Mouse (Mus musculus) CH12.LX (cell line): ENCODE results near the gene Iqgap3. TPM values are rescaled to one million over a fixed set of nuclear protein-coding genes. Genes with fewer than 3 reads are reported as not detected.

ENCODE experiments used
- DNase-seq: peaks from one replicate; pipeline ENCODE4 v3.0.0-alpha.2; 2013; ENCODE audit errors: extremely low read depth
- H3K27ac ChIP-seq: 2 replicates; pipeline ENCODE4 v1.5.1; 2012; ENCODE audit warnings: low read depth, mild to moderate bottlenecking, control low read depth, moderate library complexity; ENCODE audit not compliant: insufficient read depth
- H3K27me3 ChIP-seq: replicated peaks from 2 replicates; pipeline ENCODE3; 2012; ENCODE audit warnings: inconsistent platforms
- H3K36me3 ChIP-seq, 2 experiments: replicated peaks in 1 of 2; 2 replicates each; pipeline versions ENCODE3 to v1.6.1; 2012; ENCODE audit warnings: inconsistent platforms in 1 of 2, low read length in 1 of 2, mild to moderate bottlenecking in 1 of 2, mixed read lengths in 1 of 2, moderate library complexity in 1 of 2; ENCODE audit not compliant: control insufficient read depth in 1 of 2, insufficient read depth in 1 of 2
- H3K4me1 ChIP-seq, 2 experiments: 2 replicates each; pipeline ENCODE4 v1.6.1; 2012; ENCODE audit warnings: inconsistent platforms in 1 of 2, moderate library complexity in 1 of 2; ENCODE audit not compliant: insufficient read depth in 2 of 2, control insufficient read depth in 1 of 2
- H3K4me2 ChIP-seq: 2 replicates; pipeline ENCODE4 v1.6.1; 2012; ENCODE audit warnings: low read depth, mild to moderate bottlenecking, control low read depth; ENCODE audit not compliant: poor library complexity, insufficient read depth, severe bottlenecking
- H3K4me3 ChIP-seq, 3 experiments: fragments of 150-350 bp in 1 of 3; sonication (generic) in 1 of 3; replicated peaks in 1 of 3; 2 replicates each; pipeline versions ENCODE3 to v1.5.1; 2011 to 2012; ENCODE audit warnings: low read depth in 2 of 3, low read length in 2 of 3, mild to moderate bottlenecking in 2 of 3, moderate library complexity in 2 of 3, control low read depth in 1 of 3, improper control_type of control experiment in 1 of 3, inconsistent platforms in 1 of 3, mixed read lengths in 1 of 3; ENCODE audit not compliant: poor library complexity in 1 of 3
- H3K79me2 ChIP-seq: replicated peaks from 2 replicates; pipeline ENCODE4 v1.6.1; 2012; ENCODE audit warnings: mild to moderate bottlenecking, moderate library complexity; ENCODE audit not compliant: control insufficient read depth, poor library complexity, insufficient read depth, severe bottlenecking; ENCODE audit errors: extremely low read depth
- H3K9ac ChIP-seq: 2 replicates; pipeline ENCODE4 v1.6.1; 2012; ENCODE audit warnings: low read depth, mild to moderate bottlenecking, control low read depth, moderate library complexity; ENCODE audit not compliant: insufficient read depth
- H3K9me3 ChIP-seq: replicated peaks from 2 replicates; pipeline ENCODE3; 2012; ENCODE audit warnings: low read length, inconsistent platforms, mixed read lengths
- BHLHE40 ChIP-seq: IDR thresholded peaks from 2 replicates; pipeline ENCODE4 v1.6.1; 2011; ENCODE audit warnings: mild to moderate bottlenecking, low read depth, low read length, improper control_type of control experiment
- CHD1 ChIP-seq: IDR thresholded peaks from 2 replicates; pipeline ENCODE4 v1.6.1; 2012; ENCODE audit warnings: low read depth, low read length, improper control_type of control experiment, inconsistent platforms
- CHD2 ChIP-seq: IDR thresholded peaks from 2 replicates; pipeline ENCODE4 v1.6.1; 2011; ENCODE audit warnings: low read length, improper control_type of control experiment
- ELF1 ChIP-seq: IDR thresholded peaks from 2 replicates; pipeline ENCODE4 v1.6.1; 2014; ENCODE audit warnings: low read depth, mild to moderate bottlenecking, inconsistent platforms, low read length, improper control_type of control experiment
- EP300 ChIP-seq: IDR thresholded peaks from 2 replicates; pipeline ENCODE4 v1.6.1; 2011; ENCODE audit warnings: low read length, improper control_type of control experiment
- ETS1 ChIP-seq: conservative IDR thresholded peaks from 2 replicates; pipeline ENCODE4 v1.6.1; 2012; ENCODE audit warnings: low read depth, mild to moderate bottlenecking, inconsistent platforms, low read length, improper control_type of control experiment, moderate library complexity
- GABPA ChIP-seq: IDR thresholded peaks from 2 replicates; pipeline ENCODE4 v1.6.1; 2012; ENCODE audit warnings: low read depth, low read length, improper control_type of control experiment, inconsistent platforms; ENCODE audit not compliant: insufficient replicate concordance
- HCFC1 ChIP-seq: IDR thresholded peaks from 2 replicates; pipeline ENCODE4 v1.6.1; 2012; ENCODE audit warnings: low read depth, mild to moderate bottlenecking, inconsistent platforms, low read length, improper control_type of control experiment
- IRF4 ChIP-seq: IDR thresholded peaks from 2 replicates; pipeline ENCODE4 v1.6.1; 2014; ENCODE audit warnings: low read depth, mild to moderate bottlenecking, inconsistent platforms, low read length, improper control_type of control experiment
- MAFK ChIP-seq: IDR thresholded peaks from 2 replicates; pipeline ENCODE4 v1.6.1; 2011; ENCODE audit warnings: low read length, improper control_type of control experiment; ENCODE audit not compliant: insufficient replicate concordance
- MAX ChIP-seq: IDR thresholded peaks from 2 replicates; pipeline ENCODE4 v1.6.1; 2011; ENCODE audit warnings: low read length, improper control_type of control experiment
- MAZ ChIP-seq: IDR thresholded peaks from 2 replicates; pipeline ENCODE4 v1.6.1; 2012; ENCODE audit warnings: low read depth, mild to moderate bottlenecking, inconsistent platforms, low read length, improper control_type of control experiment, moderate library complexity
- MEF2A ChIP-seq: IDR thresholded peaks from 2 replicates; pipeline ENCODE4 v1.6.1; 2014; ENCODE audit warnings: low read depth, mild to moderate bottlenecking, inconsistent platforms, low read length, improper control_type of control experiment, borderline replicate concordance
- MXI1 ChIP-seq: IDR thresholded peaks from 2 replicates; pipeline ENCODE4 v1.6.1; 2011; ENCODE audit warnings: mild to moderate bottlenecking, low read depth, low read length, improper control_type of control experiment
- POLR2A ChIP-seq: IDR thresholded peaks from 2 replicates; pipeline ENCODE4 v1.6.1; 2011; ENCODE audit warnings: low read depth, mild to moderate bottlenecking, improper control_type of control experiment, low read length
- RCOR1 ChIP-seq: conservative IDR thresholded peaks from 2 replicates; pipeline ENCODE4 v1.6.1; 2012; ENCODE audit warnings: low read depth, mild to moderate bottlenecking, inconsistent platforms, low read length, improper control_type of control experiment
- SIN3A ChIP-seq: IDR thresholded peaks from 2 replicates; pipeline ENCODE4 v1.6.1; 2012; ENCODE audit warnings: low read length, improper control_type of control experiment, inconsistent platforms
- SMC3 ChIP-seq: IDR thresholded peaks from 2 replicates; pipeline ENCODE4 v1.6.1; 2011; ENCODE audit warnings: low read depth, low read length, improper control_type of control experiment
- TBP ChIP-seq: conservative IDR thresholded peaks from 2 replicates; pipeline ENCODE4 v1.6.1; 2011; ENCODE audit warnings: low read depth, low read length, improper control_type of control experiment
- TCF12 ChIP-seq: IDR thresholded peaks from 2 replicates; pipeline ENCODE4 v1.6.1; 2014; ENCODE audit warnings: low read depth, mild to moderate bottlenecking, inconsistent platforms, low read length, improper control_type of control experiment
- USF1 ChIP-seq: IDR thresholded peaks from 2 replicates; pipeline ENCODE4 v1.6.1; 2014; ENCODE audit warnings: low read depth, mild to moderate bottlenecking, inconsistent platforms, low read length, improper control_type of control experiment
- USF2 ChIP-seq: conservative IDR thresholded peaks from 2 replicates; pipeline ENCODE4 v1.6.1; 2011; ENCODE audit warnings: low read depth, low read length, improper control_type of control experiment
- ZNF384 ChIP-seq: IDR thresholded peaks from 2 replicates; pipeline ENCODE4 v1.6.1; 2012; ENCODE audit warnings: low read depth, low read length, improper control_type of control experiment, inconsistent platforms
- dilution Hi-C: fragments of 300-500 bp; cut with MboI; formaldehyde crosslinking; loops from 2 replicates; pipeline ENCODE4 v1.14.3; 2020; ENCODE audit warnings: low sequenced_read_pairs; ENCODE audit not compliant: extremely low pct_unique_long_range_greater_than_20kb, extremely low pct_ligation_motif_present
- in situ Hi-C: fragments of 300-500 bp; cut with MboI; formaldehyde crosslinking; loops from 3 replicates; pipeline ENCODE4 v1.14.3; 2019; ENCODE audit warnings: low sequenced_read_pairs, low pct_ligation_motif_present, low pct_unique_long_range_greater_than_20kb, mixed read lengths
- polyA plus RNA-seq: library from polyadenylated mRNA; unstranded; fragments of >175 nt; gene quantifications from 2 replicates; pipeline ENCODE4 v1.2.1, GENCODE M21; 2012; ENCODE audit warnings: low read depth; ENCODE audit not compliant: insufficient read length
- total RNA-seq, 2 experiments: library from RNA; depleted of rRNA; stranded (reverse); fragments of 300-350 nt in 1 of 2; fragments of >200 nt in 1 of 2; gene quantifications; 2 replicates each; pipeline ENCODE4 v1.2.3; 2012 to 2014

Iqgap3 gene
- total and polyA plus RNA-seq, 3 experiments = 13.0 to 21.9 (median 18.3) TPM

DNA sequence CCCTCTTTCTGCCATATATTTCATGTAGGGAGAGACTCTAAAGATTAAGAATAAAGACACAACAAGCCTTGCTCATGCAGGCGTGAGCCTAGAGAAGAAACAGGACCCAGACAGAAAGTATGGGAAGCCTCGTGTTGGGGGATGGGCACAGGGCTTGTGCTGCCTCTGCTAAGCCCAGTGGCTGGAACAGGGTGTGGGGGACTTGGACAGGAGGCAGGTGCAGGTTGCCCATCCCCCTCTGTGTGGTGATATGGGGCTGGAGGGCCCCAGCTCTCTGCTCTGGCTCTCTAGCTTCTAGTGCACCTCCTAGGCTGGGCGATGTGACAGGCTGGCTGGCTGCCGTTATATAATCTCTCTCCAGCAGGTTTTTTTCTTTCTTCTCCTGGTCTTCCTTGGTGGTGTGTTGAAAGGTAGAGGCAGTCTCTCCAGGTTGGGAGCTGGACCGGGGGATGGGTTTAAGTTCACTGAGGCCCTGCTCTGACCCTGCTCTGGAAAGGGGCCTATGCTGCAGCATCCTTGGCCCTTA is 62.3 kb downstream of the Iqgap3 start:
- Histone ChIP-seq H3K9ac (peak overlapping the region; percentile 89), H3K4me2 (peak overlapping the region; percentile 99), H3K27me3 (no peaks in the 10 kb centered on the region), H3K79me2 (peaks cover 61% of the 10 kb centered on the region), H3K36me3 (peaks cover 2 to 17% of the 10 kb centered on the region in 2 experiments), H3K27ac (peak overlapping the region; percentile 13; the same call in 1 of the 2 replicates), H3K9me3 (no peaks in the 10 kb centered on the region), H3K4me3 (peak overlapping the region; percentile 73 to 96 (median 88)), H3K4me1 (peaks cover 31 to 67% of the 10 kb centered on the region in 2 experiments)
- dilution Hi-C loops = no loop called here
- in situ Hi-C loops = no loop called here
- TF ChIP-seq MEF2A (0 out of 2 replicates have a peak, but pooled peaks have one; percentile 9), MAFK (no peak), SMC3 (0 out of 2 replicates have a peak, but pooled peaks have one; percentile 2), ETS1 (peak; percentile 42), MAX (0 out of 2 replicates have a peak, but pooled peaks have one; percentile 36), POLR2A (peak; percentile 24; the same call in 1 of the 2 replicates), RCOR1 (no peak), IRF4 (no peak), MAZ (0 out of 2 replicates have a peak, but pooled peaks have one; percentile 12), USF1 (no peak), CHD2 (peak; percentile 93), TBP (no peak), HCFC1 (peak; percentile 26; the same call in 1 of the 2 replicates), USF2 (no peak), TCF12 (peak; percentile 83), MXI1 (peak; percentile 60; the same call in 1 of the 2 replicates), SIN3A (peak; percentile 61), GABPA (no peak), BHLHE40 (peak; percentile 56; the same call in 1 of the 2 replicates), ZNF384 (no peak), EP300 (peak; percentile 52; the same call in 1 of the 2 replicates), CHD1 (0 out of 2 replicates have a peak, but pooled peaks have one; percentile 24), ELF1 (no peak)
- DNase-seq = peak; percentile 70
